Comparison of ENCODE assay signal across 9 mouse cellular contexts in genomic region chr13:84404566-84405194, GRCm38 (mm10).
DNase-seq lines count a peak whose midpoint lies in the region; ATAC-seq lines count a peak whose summit lies in the region.
"Had no signal": no experiment of that assay in that cellular context is flagged by ENCODE, and none has a peak within 500 bp of the region (broad histone marks: within the 10 kb centered on the region; RNA-seq: fewer than 3 reads in every experiment).

No protein-coding gene starts in this region.

- ATAC-seq in neural tube, embryonic 11.5 days (ENCODE audit: insufficient read depth, low FRiP score, low TSS enrichment): peak; percentile 88

- H3K36me3 ChIP-seq in hindbrain, embryonic 10.5 days: no peaks in the 10 kb centered on the region
- H3K36me3 ChIP-seq in neural tube, embryonic 11.5 days (ENCODE audit: control insufficient read depth, insufficient read depth, low read length): no peaks in the 10 kb centered on the region

- peak overlapping the region; percentile 0 for H3K9ac ChIP-seq in neural tube, embryonic 11.5 days (ENCODE audit: low read length)

- DNase-seq in kidney, postnatal 10 days: peak; percentile 5
- no peak for DNase-seq in kidney, adult 9 months
- DNase-seq in cerebellum, adult 9-11 months: peak; percentile 73
- peak; percentile 77 for DNase-seq in hindbrain, embryonic 10.5 days (ENCODE audit: low spot score)
- peak; percentile 70 for DNase-seq in neural tube, embryonic 11.5 days (ENCODE audit: low spot score)
- DNase-seq in spleen, adult 18-20 months: no peak
- no peak for DNase-seq in frontal cortex, postnatal 14 days (ENCODE audit: low spot score in 2 of 2)
- no peak for DNase-seq in MN1 (ENCODE audit: low spot score)
- DNase-seq: liver had no signal

- H3K27me3 ChIP-seq in hindbrain, embryonic 10.5 days (ENCODE audit: insufficient read depth, poor library complexity, severe bottlenecking): no peaks in the 10 kb centered on the region
- H3K27me3 ChIP-seq in neural tube, embryonic 11.5 days (ENCODE audit: control insufficient read depth, insufficient read depth, low read length): no peaks in the 10 kb centered on the region

- H3K27ac ChIP-seq in hindbrain, embryonic 10.5 days: peak overlapping the region; percentile 88
- H3K27ac ChIP-seq in neural tube, embryonic 11.5 days (ENCODE audit: low read depth, low read length): peak overlapping the region; percentile 80

- H3K9me3 ChIP-seq in hindbrain, embryonic 10.5 days: no peaks in the 10 kb centered on the region
- no peaks in the 10 kb centered on the region for H3K9me3 ChIP-seq in neural tube, embryonic 11.5 days (ENCODE audit: control insufficient read depth, low read length)

- 39% methylated on average over 19 of the region's 19 CpGs for WGBS in hindbrain, embryonic 10.5 days
- WGBS in neural tube, embryonic 11.5 days: 46% methylated on average over 19 of the region's 19 CpGs

- H3K4me3 ChIP-seq in hindbrain, embryonic 10.5 days: peak overlapping the region; percentile 23; the same call in 1 of the 2 replicates
- H3K4me3 ChIP-seq in neural tube, embryonic 11.5 days (ENCODE audit: low read depth, low read length): no peak overlapping the region

- H3K4me2 ChIP-seq in neural tube, embryonic 11.5 days (ENCODE audit: low read depth): peak overlapping the region; percentile 0; the same call in 1 of the 2 replicates

- peaks cover 31% of the 10 kb centered on the region for H3K4me1 ChIP-seq in hindbrain, embryonic 10.5 days (replicated peaks)
- H3K4me1 ChIP-seq in neural tube, embryonic 11.5 days (ENCODE audit: control insufficient read depth, insufficient read depth, low read length): peaks cover 5% of the 10 kb centered on the region

Comparison
In these comparisons a context has a peak if more than half of its experiments do, and no peak if none do; other contexts are left out.
1. DNase-seq: peak in kidney, postnatal 10 days (single experiment), cerebellum, adult 9-11 months (single experiment), hindbrain, embryonic 10.5 days (single experiment) and neural tube, embryonic 11.5 days (single experiment); none in kidney, adult 9 months (single experiment), spleen, adult 18-20 months (0 of 2), frontal cortex, postnatal 14 days (0 of 2) and MN1 (single experiment).